In the genomic region with DNA sequence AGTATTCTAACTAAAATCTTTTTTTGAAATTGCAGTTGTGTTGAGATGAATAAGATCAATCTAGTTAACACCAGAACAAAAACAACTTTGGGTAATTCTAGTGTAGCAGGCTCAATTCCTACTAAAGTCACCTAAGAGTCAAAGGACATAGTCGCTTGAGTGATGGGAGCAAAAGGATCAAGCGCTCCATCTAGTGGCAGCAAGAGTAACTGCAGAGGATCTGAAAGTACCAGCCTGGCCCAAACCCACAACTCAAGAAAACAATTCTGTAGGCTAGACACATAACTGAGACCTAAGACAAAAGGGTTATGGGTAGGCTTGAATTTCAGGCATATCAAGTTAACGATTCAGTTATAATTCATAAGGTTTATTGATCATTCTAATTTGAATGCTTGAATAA, we compare ENCODE assay signal across 9 mouse cellular contexts. TPM values are rescaled to one million over a fixed set of nuclear protein-coding genes. Genes with fewer than 3 reads are reported as not detected.
DNase-seq lines count a peak whose midpoint lies in the region; ATAC-seq and TF ChIP-seq lines count a peak whose summit lies in the region.
"Had no signal": no experiment of that assay in that cellular context is flagged by ENCODE, and none has a peak within 500 bp of the region (broad histone marks: within the 10 kb centered on the region; RNA-seq: fewer than 3 reads in every experiment).

No protein-coding gene starts in this region.

- H3K27me3 ChIP-seq in E14TG2a.4 (ENCODE audit: insufficient read depth, low read length): no peaks in the 10 kb centered on the region
- H3K27me3 ChIP-seq in forebrain, embryonic 15.5 days: no peaks in the 10 kb centered on the region
- H3K27me3 ChIP-seq in intestine, embryonic 16.5 days (replicated peaks; ENCODE audit: control insufficient read depth, insufficient read depth, low read length): no peaks in the 10 kb centered on the region
- no peaks in the 10 kb centered on the region for H3K27me3 ChIP-seq in liver, embryonic 12.5 days (replicated peaks)

- no peak overlapping the region for H3K27ac ChIP-seq in forebrain, embryonic 15.5 days (replicated peaks)
- H3K27ac ChIP-seq in intestine, embryonic 16.5 days (ENCODE audit: low read length): no peak overlapping the region
- H3K27ac ChIP-seq in liver, embryonic 12.5 days: no peak overlapping the region

- peak; percentile 58 for ATAC-seq in forebrain, embryonic 15.5 days (replicated peaks)
- peak; percentile 50; the same call in 1 of the 2 replicates for ATAC-seq in intestine, embryonic 16.5 days
- peak; percentile 54; the same call in 1 of the 2 replicates for ATAC-seq in liver, embryonic 12.5 days

- H3K36me3 ChIP-seq in E14TG2a.4 (ENCODE audit: insufficient read depth, low read length): no peaks in the 10 kb centered on the region
- H3K36me3 ChIP-seq in forebrain, embryonic 15.5 days: no peaks in the 10 kb centered on the region
- H3K36me3 ChIP-seq in intestine, embryonic 16.5 days (ENCODE audit: control insufficient read depth, insufficient read depth, low read length): no peaks in the 10 kb centered on the region
- no peaks in the 10 kb centered on the region for H3K36me3 ChIP-seq in liver, embryonic 12.5 days

- H3K9ac ChIP-seq in forebrain, embryonic 15.5 days (replicated peaks): no peak overlapping the region
- no peak overlapping the region for H3K9ac ChIP-seq in intestine, embryonic 16.5 days (ENCODE audit: low read depth, low read length)
- H3K9ac ChIP-seq in liver, embryonic 12.5 days: no peak overlapping the region

- DNase-seq in 416B (ENCODE audit: low read depth): peak; percentile 79
- DNase-seq in cerebellum, adult 11 months: peak; percentile 57
- DNase-seq in neural tube, embryonic 10.5 days (ENCODE audit: extremely low spot score, low spot score): peak; percentile 32
- peak; percentile 67 for DNase-seq in thymus, postnatal 4 days

- 3% methylated on average over 3 of the region's 3 CpGs for WGBS in forebrain, embryonic 15.5 days
- 4% methylated on average over 3 of the region's 3 CpGs for WGBS in intestine, embryonic 16.5 days
- WGBS in liver, embryonic 12.5 days (ENCODE audit: insufficient replicate concordance): under 1% methylated on average over 3 of the region's 3 CpGs

- no peak overlapping the region for H3K4me2 ChIP-seq in forebrain, embryonic 15.5 days (replicated peaks)
- H3K4me2 ChIP-seq in intestine, embryonic 16.5 days (ENCODE audit: low read depth, low read length): no peak overlapping the region
- no peak overlapping the region for H3K4me2 ChIP-seq in liver, embryonic 12.5 days

- TF ChIP-seq CTCF in E14TG2a.4 (conservative IDR thresholded peaks at IDR 0.05; ENCODE audit: low read length): peak; percentile 94

- H3K4me3 ChIP-seq in E14TG2a.4 (replicated peaks; ENCODE audit: low read length): no peak overlapping the region
- no peak overlapping the region for H3K4me3 ChIP-seq in forebrain, embryonic 15.5 days
- H3K4me3 ChIP-seq in intestine, embryonic 16.5 days (ENCODE audit: low read length): no peak overlapping the region
- H3K4me3 ChIP-seq in liver, embryonic 12.5 days: no peak overlapping the region

- no peaks in the 10 kb centered on the region for H3K9me3 ChIP-seq in E14TG2a.4 (ENCODE audit: low read length)
- H3K9me3 ChIP-seq in forebrain, embryonic 15.5 days: no peaks in the 10 kb centered on the region
- H3K9me3 ChIP-seq in intestine, embryonic 16.5 days (ENCODE audit: control insufficient read depth, low read length): no peaks in the 10 kb centered on the region
- no peaks in the 10 kb centered on the region for H3K9me3 ChIP-seq in liver, embryonic 12.5 days (replicated peaks)

- H3K4me1 ChIP-seq in E14TG2a.4 (replicated peaks; ENCODE audit: low read depth, low read length): no peaks in the 10 kb centered on the region
- H3K4me1 ChIP-seq in forebrain, embryonic 15.5 days: no peaks in the 10 kb centered on the region
- H3K4me1 ChIP-seq in intestine, embryonic 16.5 days (ENCODE audit: control insufficient read depth, insufficient read depth, low read length): no peaks in the 10 kb centered on the region
- H3K4me1 ChIP-seq in liver, embryonic 12.5 days: no peaks in the 10 kb centered on the region

RNA-seq across cellular contexts. Expression of a gene that starts 20.9 kb away (rescaled TPM):
- 9.6 and 11.0 TPM in 2 replicates for polyA plus RNA-seq in forebrain, embryonic 15.5 days (2015; fragmentation: Nextera tagmentation; extraction: Ambion mirVana)
- 5.9 and 6.2 TPM in 2 replicates for polyA plus RNA-seq in intestine, embryonic 16.5 days (2015; fragmentation: Nextera tagmentation; extraction: Ambion mirVana)
- polyA plus RNA-seq in liver, embryonic 12.5 days (2016; fragmentation: Nextera tagmentation; extraction: Ambion mirVana): 3.8 and 4.2 TPM in 2 replicates

RNA-seq across cellular contexts. Expression of a gene that starts 57.8 kb away (rescaled TPM):
- not detected in 2 replicates for polyA plus RNA-seq in forebrain, embryonic 15.5 days (2015; fragmentation: Nextera tagmentation; extraction: Ambion mirVana)
- not detected in 2 replicates for polyA plus RNA-seq in intestine, embryonic 16.5 days (2015; fragmentation: Nextera tagmentation; extraction: Ambion mirVana)
- polyA plus RNA-seq in liver, embryonic 12.5 days (2016; fragmentation: Nextera tagmentation; extraction: Ambion mirVana): not detected in 2 replicates
- polyA plus RNA-seq: gonadal fat pad, adult 2 months had no signal
